Mouse (Mus musculus) ES-E14 (cell line): Measurements from ENCODE around the gene Cib4.

Experiments used
- CHD2 ChIP-seq: IDR thresholded peaks from 2 replicates; pipeline ENCODE4 v1.6.1; 2014; ENCODE audit warnings: mild to moderate bottlenecking, low read depth, low read length, inconsistent platforms
- HCFC1 ChIP-seq: IDR thresholded peaks from 2 replicates; pipeline ENCODE4 v1.6.1; 2012; ENCODE audit warnings: low read length, inconsistent platforms, borderline replicate concordance; ENCODE audit not compliant: insufficient read depth
- ZC3H11A ChIP-seq: IDR thresholded peaks from 2 replicates; pipeline ENCODE4 v1.6.1; 2012; ENCODE audit warnings: low read depth, mild to moderate bottlenecking, inconsistent platforms, low read length, borderline replicate concordance

DNA sequence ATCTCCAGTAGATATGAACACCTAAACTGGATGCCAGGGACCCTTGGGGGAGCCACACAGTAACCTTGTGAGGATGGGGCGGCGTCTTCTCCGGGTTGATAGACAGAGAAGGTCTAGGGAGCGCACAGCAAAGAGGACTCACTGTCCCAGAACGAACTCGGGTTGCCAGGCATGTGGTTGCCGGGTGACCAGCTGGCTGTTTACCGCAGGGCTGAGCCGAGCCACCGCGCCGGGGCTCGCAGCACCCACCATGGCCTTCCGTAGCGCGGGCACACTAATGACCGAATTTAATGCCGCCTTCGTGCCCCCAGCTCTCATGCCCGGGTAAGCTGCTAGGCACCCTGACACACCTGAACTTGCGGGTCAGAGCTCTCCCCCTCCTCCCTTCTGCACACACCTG lies 79.8 kb downstream of the Cib4 start, which contains the start of gene 1700001C02Rik:
- TF ChIP-seq ZC3H11A (no peak), CHD2 (no peak), HCFC1 (no peak)
